Mouse (Mus musculus) midbrain, embryonic 15.5 days (tissue): ENCODE results near the gene Psmg1. TPM values are rescaled to one million over a fixed set of nuclear protein-coding genes. Genes with fewer than 3 reads are reported as not detected.

Source experiments
- ATAC-seq: fragments of 200-750 bp; cut with Nextera tagmentation; replicated peaks from 2 replicates; pipeline ENCODE4 v1.8.0; 2017; ENCODE audit warnings: moderate TSS enrichment
- H3K27ac ChIP-seq: fragments of 300-500 bp; sonication (generic); 2 replicates; pipeline ENCODE4 v1.5.1; 2015; ENCODE audit warnings: mild to moderate bottlenecking, inconsistent platforms
- H3K27me3 ChIP-seq: fragments of 300-500 bp; sonication (generic); replicated peaks from 2 replicates; pipeline ENCODE4 v1.6.1; 2015; ENCODE audit warnings: inconsistent platforms
- H3K36me3 ChIP-seq: fragments of 300-500 bp; sonication (generic); replicated peaks from 2 replicates; pipeline ENCODE4 v1.6.1; 2015; ENCODE audit warnings: inconsistent platforms
- H3K4me1 ChIP-seq: fragments of 300-500 bp; sonication (generic); 2 replicates; pipeline ENCODE4 v1.6.1; 2015; ENCODE audit warnings: inconsistent platforms
- H3K4me2 ChIP-seq: fragments of 300-500 bp; sonication (generic); 2 replicates; pipeline ENCODE4 v1.6.1; 2015; ENCODE audit warnings: inconsistent platforms, mild to moderate bottlenecking, moderate library complexity
- H3K4me3 ChIP-seq: fragments of 300-500 bp; sonication (generic); 2 replicates; pipeline ENCODE4 v1.5.1; 2015; ENCODE audit warnings: mild to moderate bottlenecking, inconsistent platforms
- H3K9ac ChIP-seq: fragments of 300-500 bp; sonication (generic); 2 replicates; pipeline ENCODE4 v1.6.1; 2015; ENCODE audit warnings: mild to moderate bottlenecking, inconsistent platforms
- H3K9me3 ChIP-seq: fragments of 300-500 bp; sonication (generic); 2 replicates; pipeline ENCODE4 v1.6.1; 2016; ENCODE audit warnings: inconsistent platforms
- WGBS: fragments of 180-500 bp; shearing (Covaris S2); methylation state at CpG from one replicate; pipeline ENCODE4 v1.1.7; 2015; ENCODE audit warnings: mixed read lengths; 5-methylcytosine and 5-hydroxymethylcytosine counted together
- polyA plus RNA-seq: library from polyadenylated mRNA; unstranded; fragments of >200 nt; fragmentation: Nextera tagmentation; extraction: Ambion mirVana; gene quantifications from 2 replicates; pipeline ENCODE4 v1.2.1, GENCODE M21; 2015

Gene Psmg1
- polyA plus RNA-seq, 1 experiment from 2014 or later = 62.0 TPM

DNA sequence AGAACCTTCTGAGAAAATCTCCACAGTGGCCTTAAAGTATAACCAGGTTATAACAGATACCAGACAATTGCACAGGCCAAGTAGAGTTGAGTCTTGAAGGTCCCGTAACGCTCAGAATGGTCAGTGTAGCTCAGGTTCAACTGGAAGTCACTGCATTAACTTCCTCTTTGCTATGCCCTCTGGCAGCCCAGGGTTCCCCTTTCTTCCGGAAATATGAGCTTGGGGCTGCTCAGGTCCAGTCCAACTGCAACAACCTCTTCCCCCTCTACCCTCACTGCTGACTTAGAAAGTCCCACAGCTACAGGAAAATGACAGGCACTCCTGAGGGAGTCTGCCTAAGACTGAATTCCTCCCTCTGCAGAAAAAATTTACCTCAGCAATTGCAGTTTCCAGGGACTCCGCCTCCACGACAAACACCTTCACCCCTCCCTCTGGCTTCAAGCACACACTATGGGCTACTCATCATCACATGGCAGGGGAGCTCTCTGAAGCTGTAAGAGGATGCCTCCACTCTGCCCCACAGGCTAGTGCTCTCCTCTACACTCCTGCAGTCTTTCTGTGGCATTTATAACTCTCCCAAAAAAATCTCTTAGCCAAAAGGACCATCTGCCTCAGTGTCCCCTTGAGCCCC lies 34.9 kb downstream of the Psmg1 start:
- H3K9ac ChIP-seq = no peak overlapping the region
- no peaks in the 10 kb centered on the region for H3K9me3 ChIP-seq
- no peaks in the 10 kb centered on the region for H3K4me1 ChIP-seq
- H3K36me3 ChIP-seq = no peaks in the 10 kb centered on the region
- ATAC-seq = no peak
- no peak overlapping the region for H3K4me3 ChIP-seq
- no peak overlapping the region for H3K27ac ChIP-seq
- H3K4me2 ChIP-seq = no peak overlapping the region
- WGBS = 88% methylated on average over 5 of the region's 5 CpGs
- H3K27me3 ChIP-seq = no peaks in the 10 kb centered on the region

DNA sequence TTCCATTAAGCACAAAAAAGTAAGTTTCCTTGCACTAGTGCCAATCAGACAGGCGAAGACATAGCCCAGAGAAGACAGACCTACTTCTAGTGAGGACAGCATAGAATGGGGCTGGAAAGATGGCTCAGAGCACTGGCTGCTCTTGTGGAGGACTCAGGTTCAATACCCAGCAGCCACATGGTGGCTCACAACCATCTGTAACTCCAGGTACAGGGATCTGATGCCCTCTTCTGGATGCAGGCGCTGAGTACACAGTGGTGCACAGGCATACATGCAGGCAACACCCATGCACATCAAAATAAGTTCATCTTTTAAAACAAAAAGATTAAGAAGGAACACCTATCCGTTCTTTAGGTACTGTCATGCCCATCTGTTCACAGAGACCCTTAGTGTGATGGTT lies 36.4 kb downstream of the Psmg1 start:
- Histone ChIP-seq H3K9ac (no peak overlapping the region), H3K36me3 (no peaks in the 10 kb centered on the region), H3K4me1 (no peaks in the 10 kb centered on the region), H3K9me3 (no peaks in the 10 kb centered on the region), H3K4me2 (no peak overlapping the region), H3K27me3 (no peaks in the 10 kb centered on the region), H3K27ac (no peak overlapping the region), H3K4me3 (no peak overlapping the region)
- 86% methylated on average over 3 of the region's 3 CpGs for WGBS
- no peak for ATAC-seq

DNA sequence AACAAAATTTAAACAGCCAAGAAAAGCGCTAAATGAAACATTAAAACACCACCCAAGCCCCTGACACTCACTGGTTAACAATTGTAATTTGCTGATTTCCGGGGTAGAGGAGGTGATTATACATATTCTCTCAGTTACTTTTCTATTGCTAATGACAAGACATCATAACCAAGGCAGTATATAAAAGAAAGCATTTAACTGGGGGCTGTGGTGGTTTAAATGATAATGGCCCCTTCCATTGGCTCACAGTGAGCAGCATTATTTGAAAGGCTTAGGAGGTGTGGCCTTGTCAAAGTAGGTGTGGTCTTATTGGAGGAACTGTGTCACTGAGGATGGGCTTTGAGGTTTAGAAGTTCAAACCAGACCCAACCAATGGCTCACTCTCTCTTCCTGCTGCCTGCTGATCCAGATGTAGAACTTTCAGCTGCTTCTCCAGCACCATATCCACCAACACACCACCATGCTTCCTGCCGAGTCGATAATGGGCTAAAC lies 37.6 kb downstream of the Psmg1 start:
- H3K9ac ChIP-seq = no peak overlapping the region
- 97% methylated on average over 4 of the region's 4 CpGs for WGBS
- H3K36me3 ChIP-seq = no peaks in the 10 kb centered on the region
- H3K9me3 ChIP-seq = no peaks in the 10 kb centered on the region
- H3K27ac ChIP-seq = no peak overlapping the region
- no peaks in the 10 kb centered on the region for H3K4me1 ChIP-seq
- no peak overlapping the region for H3K4me2 ChIP-seq
- H3K27me3 ChIP-seq = no peaks in the 10 kb centered on the region
- no peak overlapping the region for H3K4me3 ChIP-seq
- ATAC-seq = no peak

DNA sequence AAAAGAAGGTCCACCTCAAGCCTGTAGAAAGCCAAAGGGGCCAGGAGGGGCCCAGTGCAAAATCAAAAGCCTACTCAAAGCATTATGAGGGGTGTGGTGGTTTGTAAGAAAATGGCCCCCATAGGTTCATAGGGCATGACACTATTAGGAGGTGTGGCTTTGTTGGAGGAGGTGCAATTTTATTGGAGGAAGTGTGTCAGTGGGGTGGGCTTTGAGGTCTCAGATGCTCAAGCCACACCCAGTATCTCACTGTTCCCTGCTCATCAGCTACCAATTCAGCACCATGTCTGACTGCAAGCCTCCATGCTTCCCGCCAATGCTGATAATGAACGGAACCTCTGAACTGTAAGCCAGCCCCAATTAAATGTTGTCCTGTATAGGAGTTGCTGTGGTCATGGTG lies 39.3 kb downstream of the Psmg1 start:
- Histone ChIP-seq H3K9ac (no peak overlapping the region), H3K27ac (no peak overlapping the region), H3K9me3 (no peaks in the 10 kb centered on the region), H3K4me2 (no peak overlapping the region), H3K36me3 (no peaks in the 10 kb centered on the region), H3K4me3 (no peak overlapping the region), H3K4me1 (no peaks in the 10 kb centered on the region), H3K27me3 (no peaks in the 10 kb centered on the region)
- ATAC-seq = no peak
- 99% methylated on average over 2 of the region's 2 CpGs for WGBS

DNA sequence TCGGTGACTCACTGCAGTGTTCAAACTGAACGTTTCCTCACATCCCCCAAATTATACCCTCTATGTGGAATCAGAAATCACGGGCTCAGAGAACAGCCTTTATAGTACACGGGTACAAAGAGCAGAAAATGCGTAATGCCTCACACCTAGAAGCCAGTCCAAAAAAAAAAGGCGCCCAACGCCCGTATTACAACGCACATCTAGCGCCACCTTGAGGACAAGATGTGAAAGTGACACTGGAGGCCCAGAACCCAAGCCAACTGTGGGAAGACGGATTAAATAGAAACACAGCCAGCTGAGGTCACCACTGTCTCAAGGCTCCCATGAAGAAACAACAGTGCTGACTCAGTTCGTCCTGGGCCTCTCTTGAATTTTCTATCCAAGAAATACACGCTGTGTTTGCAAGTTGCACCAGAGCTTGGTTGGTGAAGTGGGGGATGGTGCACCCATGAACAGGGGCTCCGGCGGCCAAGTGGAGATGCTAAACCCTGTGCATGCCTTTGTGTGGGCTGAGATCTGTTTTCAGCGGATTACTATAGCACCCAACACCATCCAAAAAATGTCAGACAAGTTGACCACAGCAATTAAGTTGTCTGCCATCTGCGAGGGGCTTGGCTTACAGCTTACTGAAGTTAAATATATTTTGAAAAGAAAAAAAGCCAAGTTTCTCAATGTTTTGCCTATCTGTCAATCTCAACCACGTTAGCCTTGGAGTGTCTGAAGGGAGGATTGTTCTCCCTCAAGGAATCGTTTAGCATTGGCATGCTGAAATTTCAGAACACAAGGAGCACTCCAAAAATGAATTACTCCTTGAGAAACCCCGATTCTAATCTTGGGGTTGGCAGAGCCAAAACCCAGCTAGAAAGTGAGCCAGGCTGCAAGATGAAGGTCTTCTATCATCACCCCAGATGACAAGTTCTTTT lies 45.1 kb downstream of the Psmg1 start:
- 0 out of 2 replicates have a peak overlapping the region, but pooled peaks have one; percentile 14 for H3K27ac ChIP-seq
- H3K36me3 ChIP-seq = no peaks in the 10 kb centered on the region
- ATAC-seq = peak; percentile 56; the same call in 1 of the 2 replicates
- H3K27me3 ChIP-seq = no peaks in the 10 kb centered on the region
- no peak overlapping the region for H3K9ac ChIP-seq
- WGBS = 31% methylated on average over 20 of the region's 20 CpGs
- no peaks in the 10 kb centered on the region for H3K4me1 ChIP-seq
- peak overlapping the region; percentile 23 for H3K4me2 ChIP-seq
- no peaks in the 10 kb centered on the region for H3K9me3 ChIP-seq
- H3K4me3 ChIP-seq = no peak overlapping the region

DNA sequence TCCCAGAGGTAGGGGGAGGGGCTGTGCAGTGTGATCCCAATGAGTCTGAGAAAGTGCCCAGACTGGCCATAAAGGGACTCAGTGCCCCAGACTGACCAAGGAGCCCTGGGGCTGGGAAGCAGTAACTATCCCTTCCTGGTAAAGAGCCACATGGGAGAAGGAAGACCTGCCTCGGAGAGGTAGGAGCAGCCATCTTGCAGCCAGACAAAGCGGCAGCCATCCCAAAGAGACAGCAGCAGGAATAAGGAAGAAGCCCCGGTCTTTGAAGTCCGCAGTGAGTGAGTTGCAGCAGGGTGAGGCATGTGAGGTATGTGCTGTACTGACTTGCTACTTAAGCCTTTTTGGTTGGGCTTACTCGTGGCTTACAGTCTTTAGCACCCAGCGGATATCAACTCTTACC lies 47.6 kb downstream of the Psmg1 start:
- no peaks in the 10 kb centered on the region for H3K36me3 ChIP-seq
- no peak overlapping the region for H3K4me3 ChIP-seq
- no peak overlapping the region for H3K27ac ChIP-seq
- no peak for ATAC-seq
- WGBS = 86% methylated on average over 6 of the region's 6 CpGs
- H3K4me2 ChIP-seq = no peak overlapping the region
- 0 out of 2 replicates have a peak, but pooled peaks cover under 1% of the 10 kb centered on the region for H3K9me3 ChIP-seq
- H3K9ac ChIP-seq = no peak overlapping the region
- H3K27me3 ChIP-seq = no peaks in the 10 kb centered on the region
- no peaks in the 10 kb centered on the region for H3K4me1 ChIP-seq

DNA sequence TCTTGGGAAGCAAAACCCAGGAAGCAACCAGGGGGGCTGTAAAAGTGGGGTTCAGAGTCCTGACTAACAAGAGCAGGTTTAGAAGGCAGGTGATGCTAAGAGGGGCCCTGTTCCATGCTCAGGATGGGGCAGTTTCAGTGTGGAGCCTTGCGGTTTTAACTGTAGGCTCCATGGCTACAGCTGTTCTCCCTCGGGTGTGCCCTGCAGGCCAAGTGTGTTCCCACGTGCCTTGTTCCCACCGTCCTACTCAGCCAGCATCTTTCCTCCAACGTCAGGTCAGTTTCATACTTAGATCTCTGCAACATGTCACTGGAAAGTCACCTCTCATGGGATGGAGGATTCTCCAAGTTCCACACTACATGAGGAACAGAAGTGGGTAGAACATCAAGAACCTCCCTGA lies 49.2 kb downstream of the Psmg1 start:
- no peak overlapping the region for H3K4me2 ChIP-seq
- H3K36me3 ChIP-seq = no peaks in the 10 kb centered on the region
- no peak overlapping the region for H3K4me3 ChIP-seq
- no peaks in the 10 kb centered on the region for H3K27me3 ChIP-seq
- H3K27ac ChIP-seq = no peak overlapping the region
- H3K9ac ChIP-seq = no peak overlapping the region
- WGBS = 87% methylated on average over 5 of the region's 5 CpGs
- no peak for ATAC-seq
- H3K9me3 ChIP-seq = 0 out of 2 replicates have a peak, but pooled peaks cover 7% of the 10 kb centered on the region
- no peaks in the 10 kb centered on the region for H3K4me1 ChIP-seq

DNA sequence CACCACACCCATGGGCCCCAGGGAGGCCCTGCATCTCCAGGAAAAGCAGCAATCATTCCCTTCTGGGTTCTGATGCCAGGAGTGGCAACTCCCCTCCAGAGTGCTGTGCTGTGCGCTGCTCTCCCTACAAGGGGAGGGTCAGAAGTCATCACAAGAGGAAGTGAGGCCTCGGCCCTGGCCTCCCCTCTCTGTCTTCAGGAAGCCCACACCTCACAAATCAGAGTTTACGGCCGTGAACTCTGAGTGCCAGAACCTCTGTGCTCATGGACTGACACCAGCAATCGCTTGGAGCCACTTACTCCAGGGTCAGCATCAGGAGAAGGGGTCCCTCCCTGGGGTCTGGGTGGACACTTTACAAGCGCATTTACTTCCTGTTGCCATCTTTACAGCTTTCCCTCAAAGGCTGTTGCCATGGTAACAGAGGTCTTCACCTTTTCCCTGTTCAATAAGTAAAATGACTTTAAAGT lies 55.2 kb downstream of the Psmg1 start:
- 56% methylated on average over 6 of the region's 6 CpGs for WGBS
- Histone ChIP-seq H3K9ac (no peak overlapping the region), H3K27me3 (no peaks in the 10 kb centered on the region), H3K4me3 (no peak overlapping the region), H3K27ac (no peak overlapping the region), H3K4me2 (no peak overlapping the region), H3K4me1 (peaks cover 4% of the 10 kb centered on the region; the same call in 1 of the 2 replicates), H3K36me3 (no peaks in the 10 kb centered on the region), H3K9me3 (0 out of 2 replicates have a peak, but pooled peaks cover 7% of the 10 kb centered on the region)
- no peak for ATAC-seq

DNA sequence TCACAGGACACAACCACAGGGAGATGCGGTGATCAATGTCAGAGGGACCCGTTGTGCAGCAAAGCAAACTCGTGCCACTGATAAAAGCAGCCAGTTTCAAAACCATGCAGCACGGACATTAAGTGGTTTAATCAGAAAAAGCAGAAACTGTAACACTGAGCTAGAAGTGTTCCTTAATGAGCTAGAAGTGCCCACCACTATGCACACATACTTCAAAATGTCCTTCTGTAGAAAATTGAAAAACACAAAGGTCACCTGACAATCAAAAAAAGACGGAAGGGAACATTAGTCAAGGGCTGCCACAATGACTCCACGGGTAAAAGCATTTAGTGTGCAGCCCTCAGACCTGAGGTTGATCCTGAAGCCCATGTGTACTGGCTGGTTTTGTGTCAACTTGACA lies 57.9 kb downstream of the Psmg1 start:
- WGBS = 80% methylated on average over 6 of the region's 6 CpGs
- no peak overlapping the region for H3K4me3 ChIP-seq
- H3K36me3 ChIP-seq = no peaks in the 10 kb centered on the region
- peaks cover 8% of the 10 kb centered on the region; the same call in 1 of the 2 replicates for H3K4me1 ChIP-seq
- no peak for ATAC-seq
- 0 out of 2 replicates have a peak, but pooled peaks cover 3% of the 10 kb centered on the region for H3K9me3 ChIP-seq
- no peaks in the 10 kb centered on the region for H3K27me3 ChIP-seq
- H3K9ac ChIP-seq = no peak overlapping the region
- H3K4me2 ChIP-seq = no peak overlapping the region
- H3K27ac ChIP-seq = no peak overlapping the region

DNA sequence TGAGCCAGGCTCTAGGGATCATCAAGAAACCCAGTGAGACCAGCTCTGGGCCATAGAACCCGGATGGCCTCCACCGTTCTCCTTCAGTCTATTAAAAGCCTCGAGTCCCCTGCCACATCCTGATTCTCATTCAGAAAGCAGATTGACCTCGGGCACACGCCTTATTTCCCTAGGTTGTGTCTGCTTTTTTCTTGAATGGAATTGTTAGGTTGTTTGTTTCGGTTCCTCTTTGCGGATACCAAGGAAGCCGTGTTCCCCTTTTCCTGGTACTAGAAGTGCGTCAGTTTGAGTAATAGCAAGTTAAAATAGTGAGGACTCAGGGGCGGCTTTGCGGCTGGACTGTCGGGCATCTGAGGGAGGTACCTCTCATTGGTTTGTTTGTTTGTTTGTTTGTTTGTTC lies 59.3 kb downstream of the Psmg1 start:
- H3K4me3 ChIP-seq = no peak overlapping the region
- H3K36me3 ChIP-seq = no peaks in the 10 kb centered on the region
- no peak overlapping the region for H3K9ac ChIP-seq
- H3K4me1 ChIP-seq = peaks cover 8% of the 10 kb centered on the region; the same call in 1 of the 2 replicates
- H3K9me3 ChIP-seq = no peaks in the 10 kb centered on the region
- no peak overlapping the region for H3K4me2 ChIP-seq
- H3K27me3 ChIP-seq = no peaks in the 10 kb centered on the region
- 88% methylated on average over 12 of the region's 12 CpGs for WGBS
- H3K27ac ChIP-seq = no peak overlapping the region
- ATAC-seq = no peak
